In the genomic region with DNA sequence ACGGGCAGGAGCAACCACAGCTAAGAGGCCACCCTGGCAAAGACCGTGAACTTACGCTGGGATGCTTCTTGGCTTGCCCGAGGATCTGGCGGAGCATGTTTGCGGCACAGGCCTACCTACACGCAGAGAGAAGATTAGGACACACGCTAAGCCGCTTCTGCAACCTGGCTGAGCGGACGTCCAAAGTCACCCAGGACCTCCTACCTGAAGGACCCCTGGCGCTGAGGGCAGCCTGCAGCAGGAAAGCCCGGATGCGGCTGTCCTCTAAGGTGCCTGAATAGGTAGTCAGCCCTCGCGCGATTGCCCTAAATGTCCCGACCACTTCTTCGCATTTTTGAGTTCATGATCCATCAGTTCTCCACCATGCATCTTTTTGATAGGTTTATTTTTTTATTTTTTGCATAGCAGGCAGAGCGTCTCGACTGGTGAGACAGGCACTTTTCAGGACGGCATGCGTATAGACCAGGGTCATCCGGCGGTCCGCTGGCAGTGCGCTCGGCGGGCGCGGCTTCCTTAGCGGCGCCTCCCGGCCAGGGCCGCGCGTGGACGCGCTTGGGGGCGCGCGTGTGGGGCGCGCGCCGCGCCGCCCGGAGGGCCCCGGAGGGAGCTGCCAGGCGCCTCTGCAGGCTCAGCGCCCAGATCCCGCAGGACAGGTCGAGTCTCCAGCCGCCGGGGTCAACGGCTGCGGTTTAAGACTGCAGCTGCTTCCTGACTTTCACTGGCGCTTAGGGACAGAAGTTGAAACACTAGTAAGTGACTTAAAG, we compare ENCODE assay signal across 7 mouse cellular contexts. TPM values are rescaled to one million over a fixed set of nuclear protein-coding genes. Genes with fewer than 3 reads are reported as not detected.
DNase-seq lines count a peak whose midpoint lies in the region; ATAC-seq lines count a peak whose summit lies in the region.

TSS of gene Ndufa4 (minus strand) at position 229 of the 764 bp plus-strand sequence.
TSS of gene Phf14 (plus strand) at position 541 of the 764 bp plus-strand sequence.

- no peaks in the 10 kb centered on the region for H3K9me3 ChIP-seq in embryonic facial prominence, embryonic 12.5 days
- H3K9me3 ChIP-seq in limb, embryonic 11.5 days (ENCODE audit: control insufficient read depth, low read length): no peaks in the 10 kb centered on the region
- H3K9me3 ChIP-seq in midbrain, embryonic 14.5 days (ENCODE audit: control insufficient read depth, low read length): no peaks in the 10 kb centered on the region

- H3K4me1 ChIP-seq in embryonic facial prominence, embryonic 12.5 days: peaks cover 13% of the 10 kb centered on the region
- peaks cover 6% of the 10 kb centered on the region; the same call in 1 of the 2 replicates for H3K4me1 ChIP-seq in limb, embryonic 11.5 days (ENCODE audit: control insufficient read depth, insufficient read depth, low read length)
- peaks cover 15% of the 10 kb centered on the region for H3K4me1 ChIP-seq in midbrain, embryonic 14.5 days (ENCODE audit: control insufficient read depth, insufficient read depth, low read length)

- peak; percentile 89 for DNase-seq in adrenal gland, postnatal 25 days
- peak; percentile 99 for DNase-seq in heart, adult 11 months
- peak; percentile 97 for DNase-seq in kidney, adult 18-20 months
- DNase-seq in limb, embryonic 11.5 days (ENCODE audit: low spot score): peak; percentile 93
- peak; percentile 93 for DNase-seq in midbrain, embryonic 14.5 days
- DNase-seq in spleen, adult 18-20 months: peak; percentile 81 to 84

- H3K27ac ChIP-seq in embryonic facial prominence, embryonic 12.5 days: peak within 1 kb of the TSS; percentile 80
- H3K27ac ChIP-seq in limb, embryonic 11.5 days (replicated peaks; ENCODE audit: low read depth, low read length): no peak within 1 kb of the TSS; the same call in 1 of the 2 replicates
- peak within 1 kb of the TSS; percentile 71 for H3K27ac ChIP-seq in midbrain, embryonic 14.5 days (replicated peaks; ENCODE audit: low read depth, low read length)

- H3K4me3 ChIP-seq in embryonic facial prominence, embryonic 12.5 days: peak within 1 kb of the TSS; percentile 91
- peak within 1 kb of the TSS; percentile 89 for H3K4me3 ChIP-seq in limb, embryonic 11.5 days (ENCODE audit: low read depth, low read length)
- peak within 1 kb of the TSS; percentile 76 for H3K4me3 ChIP-seq in midbrain, embryonic 14.5 days (replicated peaks; ENCODE audit: low read depth, low read length)

- peaks cover 17% of the 10 kb centered on the region; the same call in 1 of the 2 replicates for H3K36me3 ChIP-seq in embryonic facial prominence, embryonic 12.5 days
- 0 out of 2 replicates have a peak, but pooled peaks cover 3% of the 10 kb centered on the region for H3K36me3 ChIP-seq in limb, embryonic 11.5 days (ENCODE audit: control insufficient read depth, insufficient read depth, low read length)
- peaks cover 20% of the 10 kb centered on the region for H3K36me3 ChIP-seq in midbrain, embryonic 14.5 days (ENCODE audit: control insufficient read depth, insufficient read depth, low read length)

- H3K4me2 ChIP-seq in embryonic facial prominence, embryonic 12.5 days (replicated peaks): peak within 1 kb of the TSS; percentile 72
- peak within 1 kb of the TSS; percentile 54 for H3K4me2 ChIP-seq in limb, embryonic 11.5 days (ENCODE audit: low read depth, severe bottlenecking)
- H3K4me2 ChIP-seq in midbrain, embryonic 14.5 days (ENCODE audit: low read length): peak within 1 kb of the TSS; percentile 76

- no peaks in the 10 kb centered on the region for H3K27me3 ChIP-seq in embryonic facial prominence, embryonic 12.5 days
- no peaks in the 10 kb centered on the region for H3K27me3 ChIP-seq in limb, embryonic 11.5 days (ENCODE audit: control insufficient read depth, insufficient read depth, low read length)
- H3K27me3 ChIP-seq in midbrain, embryonic 14.5 days (ENCODE audit: control insufficient read depth, insufficient read depth, low read length): no peaks in the 10 kb centered on the region

- peak; percentile 96 for ATAC-seq in embryonic facial prominence, embryonic 12.5 days (ENCODE audit: insufficient number of reproducible peaks, insufficient read depth, low FRiP score, low TSS enrichment)
- ATAC-seq in limb, embryonic 11.5 days (ENCODE audit: insufficient number of reproducible peaks, low FRiP score, low TSS enrichment, low read depth): peak; percentile 98
- ATAC-seq in midbrain, embryonic 14.5 days (ENCODE audit: low FRiP score, low TSS enrichment): peak; percentile 97

- WGBS in embryonic facial prominence, embryonic 12.5 days: 1% methylated on average over 59 of the region's 59 CpGs
- WGBS in limb, embryonic 11.5 days: under 1% methylated on average over 57 of the region's 59 CpGs
- 1% methylated on average over 59 of the region's 59 CpGs for WGBS in midbrain, embryonic 14.5 days

- peak within 1 kb of the TSS; percentile 89 for H3K9ac ChIP-seq in embryonic facial prominence, embryonic 12.5 days
- peak within 1 kb of the TSS; percentile 86 for H3K9ac ChIP-seq in limb, embryonic 11.5 days (ENCODE audit: low read length)
- H3K9ac ChIP-seq in midbrain, embryonic 14.5 days (replicated peaks; ENCODE audit: low read length): peak within 1 kb of the TSS; percentile 79

RNA-seq across cellular contexts. Expression of gene Ndufa4, which starts in this region (rescaled TPM):
- 998 and 1,035 TPM in 2 replicates for total RNA-seq in adrenal gland, postnatal 25 days (2021)
- polyA plus RNA-seq in embryonic facial prominence, embryonic 12.5 days (2016; fragmentation: Nextera tagmentation; extraction: Ambion mirVana): 747 and 781 TPM in 2 replicates
- 866 and 885 TPM in 2 replicates for polyA plus RNA-seq in limb, embryonic 11.5 days (2014; fragmentation: Nextera tagmentation; extraction: Ambion mirVana)
- 1,018 and 1,295 TPM in 2 replicates for polyA plus RNA-seq in midbrain, embryonic 14.5 days (2014; fragmentation: Nextera tagmentation; extraction: Ambion mirVana)

RNA-seq across cellular contexts. Expression of gene Phf14, which starts in this region (rescaled TPM):
- total RNA-seq in adrenal gland, postnatal 25 days (2021): 37.7 and 55.0 TPM in 2 replicates
- polyA plus RNA-seq in embryonic facial prominence, embryonic 12.5 days (2016; fragmentation: Nextera tagmentation; extraction: Ambion mirVana): 107 and 110 TPM in 2 replicates
- polyA plus RNA-seq in limb, embryonic 11.5 days (2014; fragmentation: Nextera tagmentation; extraction: Ambion mirVana): 97.0 and 98.6 TPM in 2 replicates
- polyA plus RNA-seq in midbrain, embryonic 14.5 days (2014; fragmentation: Nextera tagmentation; extraction: Ambion mirVana): 124 and 133 TPM in 2 replicates
